Mouse (Mus musculus) liver, embryonic 14.5 days (tissue): Measurements from ENCODE around the gene Hmgb1.

ENCODE experiments used
- CTCF ChIP-seq: IDR thresholded peaks from 2 replicates; pipeline ENCODE4 v1.5.1; 2016; ENCODE audit warnings: antibody characterized with exemption, low read depth, control low read depth
- EP300 ChIP-seq: IDR thresholded peaks from 2 replicates; pipeline ENCODE4 v1.6.1; 2016; ENCODE audit warnings: antibody characterized with exemption, low read depth

GRCm38 (mm10) chr5:149219493-149219892 is 35.2 kb upstream of the Hmgb1 start:
- TF ChIP-seq CTCF: no peak
- TF ChIP-seq EP300: peak; percentile 79
